In the genomic region with DNA sequence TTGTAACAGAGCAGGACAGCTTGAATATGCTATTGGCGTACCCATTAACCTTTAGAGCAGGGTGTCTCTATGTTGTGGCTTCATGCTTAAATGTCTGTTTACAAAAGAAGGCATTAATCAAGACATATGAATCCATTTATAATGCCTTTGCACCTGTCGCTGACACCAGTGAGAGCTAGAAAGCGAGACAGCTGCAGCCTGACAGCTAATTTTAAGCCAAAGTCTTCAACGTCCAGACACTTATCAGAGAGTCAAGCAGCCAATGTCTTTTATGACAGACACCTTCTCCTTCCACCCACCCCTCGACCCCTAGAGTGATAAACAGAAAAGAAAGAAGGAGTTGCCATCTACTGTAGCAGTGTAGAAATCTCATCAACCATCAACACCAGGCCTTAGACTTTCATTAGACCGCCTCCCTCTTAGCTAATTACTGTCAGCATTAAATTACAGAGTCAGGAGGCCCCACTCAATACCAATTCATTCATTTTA, we compare ENCODE assay signal across 17 mouse cellular contexts.
DNase-seq lines count a peak whose midpoint lies in the region; ATAC-seq and TF ChIP-seq lines count a peak whose summit lies in the region.
"Had no signal": no experiment of that assay in that cellular context is flagged by ENCODE, and none has a peak within 500 bp of the region (broad histone marks: within the 10 kb centered on the region; RNA-seq: fewer than 3 reads in every experiment).

No protein-coding gene starts in this region.

- 71% methylated on average over 6 of the region's 6 CpGs for WGBS in limb, embryonic 14.5 days
- 77% methylated on average over 6 of the region's 6 CpGs for WGBS in limb, embryonic 10.5 days
- 16% methylated on average over 6 of the region's 6 CpGs for WGBS in forebrain, embryonic 16.5 days
- WGBS in hindbrain, embryonic 16.5 days, result 32% methylated on average over 6 of the region's 6 CpGs
- 33% methylated on average over 6 of the region's 6 CpGs for WGBS in neural tube, embryonic 12.5 days

- H3K4me2 ChIP-seq in limb, embryonic 14.5 days (replicated peaks; ENCODE audit: low read depth, low read length, severe bottlenecking), result no peak overlapping the region
- H3K4me2 ChIP-seq in forebrain, embryonic 16.5 days (ENCODE audit: low read length), result no peak overlapping the region
- H3K4me2 ChIP-seq in hindbrain, embryonic 16.5 days (ENCODE audit: low read length), result no peak overlapping the region
- no peak overlapping the region for H3K4me2 ChIP-seq in neural tube, embryonic 12.5 days (replicated peaks)
- H3K4me2 ChIP-seq: embryonic facial prominence, embryonic 12.5 days; heart, embryonic 13.5 days; liver, embryonic 13.5 days; lung, embryonic 15.5 days had no signal

- peak; percentile 44 for DNase-seq in limb, embryonic 14.5 days (ENCODE audit: low spot score)
- DNase-seq in limb, embryonic 10.5 days (ENCODE audit: low spot score), result no peak
- no peak for DNase-seq in right cerebral cortex, postnatal 36 days (ENCODE audit: low spot score in 2 of 2)
- DNase-seq in thymus, adult 18-20 months, result no peak
- DNase-seq: cerebellum, postnatal 14 days; heart, postnatal 4 days; left cerebral cortex, postnatal 4 days; liver, embryonic 13.5 days; thymus, postnatal 14 days had no signal

- no peaks in the 10 kb centered on the region for H3K27me3 ChIP-seq in limb, embryonic 14.5 days (ENCODE audit: control insufficient read depth, insufficient read depth, low read length)
- H3K27me3 ChIP-seq in limb, embryonic 10.5 days (ENCODE audit: low read depth, poor library complexity, severe bottlenecking), result no peaks in the 10 kb centered on the region
- no peaks in the 10 kb centered on the region for H3K27me3 ChIP-seq in forebrain, embryonic 16.5 days (replicated peaks; ENCODE audit: control insufficient read depth, insufficient read depth, low read length)
- H3K27me3 ChIP-seq in hindbrain, embryonic 16.5 days (replicated peaks; ENCODE audit: control insufficient read depth, insufficient read depth, low read length), result no peaks in the 10 kb centered on the region
- no peaks in the 10 kb centered on the region for H3K27me3 ChIP-seq in neural tube, embryonic 12.5 days (replicated peaks)
- H3K27me3 ChIP-seq: embryonic facial prominence, embryonic 12.5 days; heart, embryonic 13.5 days; liver, embryonic 13.5 days; lung, embryonic 15.5 days had no signal

- H3K4me3 ChIP-seq in limb, embryonic 14.5 days (replicated peaks; ENCODE audit: low read length), result no peak overlapping the region
- H3K4me3 ChIP-seq in limb, embryonic 10.5 days, result no peak overlapping the region
- no peak overlapping the region for H3K4me3 ChIP-seq in forebrain, embryonic 16.5 days (replicated peaks; ENCODE audit: low read length)
- H3K4me3 ChIP-seq in hindbrain, embryonic 16.5 days (ENCODE audit: low read length), result no peak overlapping the region
- no peak overlapping the region for H3K4me3 ChIP-seq in neural tube, embryonic 12.5 days
- H3K4me3 ChIP-seq: embryonic facial prominence, embryonic 12.5 days; heart, embryonic 13.5 days; liver, embryonic 13.5 days; lung, embryonic 15.5 days had no signal

- H3K27ac ChIP-seq in limb, embryonic 14.5 days (replicated peaks; ENCODE audit: low read depth, low read length), result no peak overlapping the region
- no peak overlapping the region for H3K27ac ChIP-seq in limb, embryonic 10.5 days
- H3K27ac ChIP-seq in forebrain, embryonic 16.5 days (ENCODE audit: low read length), result no peak overlapping the region
- H3K27ac ChIP-seq in hindbrain, embryonic 16.5 days (ENCODE audit: low read depth, low read length), result no peak overlapping the region
- no peak overlapping the region for H3K27ac ChIP-seq in neural tube, embryonic 12.5 days
- H3K27ac ChIP-seq: embryonic facial prominence, embryonic 12.5 days; heart, embryonic 13.5 days; kidney, postnatal 0 days; liver, embryonic 13.5 days; lung, embryonic 15.5 days had no signal

- no peaks in the 10 kb centered on the region for H3K9me3 ChIP-seq in limb, embryonic 14.5 days (ENCODE audit: control insufficient read depth, low read length)
- H3K9me3 ChIP-seq in limb, embryonic 10.5 days (replicated peaks), result no peaks in the 10 kb centered on the region
- H3K9me3 ChIP-seq in forebrain, embryonic 16.5 days (ENCODE audit: control insufficient read depth, low read length), result no peaks in the 10 kb centered on the region
- no peaks in the 10 kb centered on the region for H3K9me3 ChIP-seq in hindbrain, embryonic 16.5 days (ENCODE audit: control insufficient read depth, low read length)
- H3K9me3 ChIP-seq in neural tube, embryonic 12.5 days, result no peaks in the 10 kb centered on the region
- H3K9me3 ChIP-seq: embryonic facial prominence, embryonic 12.5 days; heart, embryonic 13.5 days; liver, embryonic 13.5 days; lung, embryonic 15.5 days had no signal

- TF ChIP-seq POLR2A in limb, embryonic 14.5 days (IDR thresholded peaks at IDR 0.05; ENCODE audit: borderline replicate concordance, extremely low read depth, insufficient read depth, insufficient read length), result no peak

- no peaks in the 10 kb centered on the region for H3K4me1 ChIP-seq in limb, embryonic 14.5 days (ENCODE audit: control insufficient read depth, insufficient read depth, low read length)
- H3K4me1 ChIP-seq in limb, embryonic 10.5 days, result no peaks in the 10 kb centered on the region
- peaks cover 6% of the 10 kb centered on the region for H3K4me1 ChIP-seq in forebrain, embryonic 16.5 days (replicated peaks; ENCODE audit: control insufficient read depth, insufficient read depth, low read length)
- peaks cover 4% of the 10 kb centered on the region for H3K4me1 ChIP-seq in hindbrain, embryonic 16.5 days (ENCODE audit: control insufficient read depth, insufficient read depth, low read depth, low read length)
- H3K4me1 ChIP-seq in neural tube, embryonic 12.5 days, result peaks cover 6% of the 10 kb centered on the region; the same call in 1 of the 2 replicates
- H3K4me1 ChIP-seq: embryonic facial prominence, embryonic 12.5 days; heart, embryonic 13.5 days; liver, embryonic 13.5 days; lung, embryonic 15.5 days had no signal

- H3K9ac ChIP-seq in limb, embryonic 14.5 days (ENCODE audit: low read depth, low read length, severe bottlenecking), result no peak overlapping the region
- no peak overlapping the region for H3K9ac ChIP-seq in forebrain, embryonic 16.5 days (replicated peaks; ENCODE audit: low read depth, low read length)
- H3K9ac ChIP-seq in hindbrain, embryonic 16.5 days (ENCODE audit: low read depth, low read length), result no peak overlapping the region
- H3K9ac ChIP-seq in neural tube, embryonic 12.5 days, result no peak overlapping the region
- H3K9ac ChIP-seq: embryonic facial prominence, embryonic 12.5 days; heart, embryonic 13.5 days; liver, embryonic 13.5 days; lung, embryonic 15.5 days had no signal

- no peaks in the 10 kb centered on the region for H3K36me3 ChIP-seq in limb, embryonic 14.5 days (ENCODE audit: control insufficient read depth, insufficient read depth, low read length)
- no peaks in the 10 kb centered on the region for H3K36me3 ChIP-seq in limb, embryonic 10.5 days
- H3K36me3 ChIP-seq in forebrain, embryonic 16.5 days (ENCODE audit: control insufficient read depth, insufficient read depth), result no peaks in the 10 kb centered on the region
- no peaks in the 10 kb centered on the region for H3K36me3 ChIP-seq in hindbrain, embryonic 16.5 days (ENCODE audit: control insufficient read depth, insufficient read depth, low read length)
- H3K36me3 ChIP-seq in neural tube, embryonic 12.5 days, result no peaks in the 10 kb centered on the region
- H3K36me3 ChIP-seq: embryonic facial prominence, embryonic 12.5 days; heart, embryonic 13.5 days; liver, embryonic 13.5 days; lung, embryonic 15.5 days had no signal

- ATAC-seq in limb, embryonic 14.5 days (ENCODE audit: low FRiP score, low read depth), result peak; percentile 47; the same call in 1 of the 2 replicates
- peak; percentile 78 for ATAC-seq in forebrain, embryonic 16.5 days
- peak; percentile 69 for ATAC-seq in hindbrain, embryonic 16.5 days
- peak; percentile 66; the same call in 1 of the 2 replicates for ATAC-seq in neural tube, embryonic 12.5 days (ENCODE audit: low FRiP score, low read depth)
- ATAC-seq: intestine, postnatal 0 days had no signal
